Mouse (Mus musculus) MEL (cell line): Measurements from ENCODE around the gene Cldnd2. TPM values are rescaled to one million over a fixed set of nuclear protein-coding genes. Genes with fewer than 3 reads are reported as not detected.

Experiments
- DNase-seq: peaks from one replicate; pipeline ENCODE4 v3.0.0; 2011; ENCODE audit warnings: low read depth, low spot score
- H3K27ac ChIP-seq: 2 replicates; pipeline ENCODE4 v1.5.1; 2012; ENCODE audit warnings: low read depth, mild to moderate bottlenecking, control low read depth, low read length, moderate library complexity; ENCODE audit not compliant: control insufficient read depth
- H3K27me3 ChIP-seq, 2 experiments: fragments of 150-350 bp in 1 of 2; sonication (generic) in 1 of 2; 2 replicates each; pipeline ENCODE4 v1.6.1; 2012; ENCODE audit warnings: low read length in 2 of 2, mild to moderate bottlenecking in 2 of 2, improper control_type of control experiment in 1 of 2, moderate library complexity in 1 of 2; ENCODE audit not compliant: insufficient read depth in 2 of 2, control insufficient read depth in 1 of 2
- H3K36me3 ChIP-seq, 2 experiments: 2 replicates each; pipeline ENCODE4 v1.6.1; 2012 to 2014; ENCODE audit warnings: low read length in 2 of 2, improper control_type of control experiment in 1 of 2, inconsistent platforms in 1 of 2, mild to moderate bottlenecking in 1 of 2; ENCODE audit not compliant: insufficient read depth in 2 of 2, control insufficient read depth in 1 of 2
- H3K4me1 ChIP-seq, 2 experiments: fragments of 150-350 bp in 1 of 2; sonication (generic) in 1 of 2; 2 replicates each; pipeline ENCODE4 v1.6.1; 2012; ENCODE audit warnings: low read length in 2 of 2, improper control_type of control experiment in 1 of 2, mild to moderate bottlenecking in 1 of 2; ENCODE audit not compliant: insufficient read depth in 2 of 2, control insufficient read depth in 1 of 2
- H3K4me3 ChIP-seq, 2 experiments: fragments of 150-350 bp in 1 of 2; sonication (generic) in 1 of 2; 2 replicates each; pipeline ENCODE4 v1.5.1; 2012; ENCODE audit warnings: low read depth in 2 of 2, low read length in 2 of 2, mild to moderate bottlenecking in 2 of 2, moderate library complexity in 2 of 2, control low read depth in 1 of 2, improper control_type of control experiment in 1 of 2; ENCODE audit not compliant: control insufficient read depth in 1 of 2, insufficient read depth in 1 of 2
- H3K79me2 ChIP-seq: 2 replicates; pipeline ENCODE4 v1.6.1; 2012; ENCODE audit warnings: mild to moderate bottlenecking, low read length, moderate library complexity; ENCODE audit not compliant: control insufficient read depth, poor library complexity, insufficient read depth
- H3K9ac ChIP-seq: 2 replicates; pipeline ENCODE4 v1.6.1; 2012; ENCODE audit warnings: low read depth, mild to moderate bottlenecking, control low read depth, low read length, moderate library complexity; ENCODE audit not compliant: control insufficient read depth, poor library complexity, severe bottlenecking
- H3K9me3 ChIP-seq: fragments of 150-350 bp; sonication (generic); replicated peaks from 2 replicates; pipeline ENCODE4 v1.6.1; 2012; ENCODE audit warnings: mild to moderate bottlenecking, low read length, improper control_type of control experiment, moderate library complexity; ENCODE audit not compliant: insufficient read depth
- BHLHE40 ChIP-seq: IDR thresholded peaks from 2 replicates; pipeline ENCODE4 v1.6.1; 2012; ENCODE audit warnings: low read depth, mild to moderate bottlenecking, inconsistent platforms, low read length, improper control_type of control experiment, borderline replicate concordance
- CHD1 ChIP-seq: IDR thresholded peaks from 2 replicates; pipeline ENCODE4 v1.6.1; 2012; ENCODE audit warnings: low read depth, mild to moderate bottlenecking, inconsistent platforms, low read length, improper control_type of control experiment
- CHD2 ChIP-seq: IDR thresholded peaks from 2 replicates; pipeline ENCODE4 v1.6.1; 2011; ENCODE audit warnings: low read length, improper control_type of control experiment
- E2F4 ChIP-seq: IDR thresholded peaks from 2 replicates; pipeline ENCODE4 v1.6.1; 2011; ENCODE audit warnings: low read depth, low read length, improper control_type of control experiment, borderline replicate concordance
- EP300 ChIP-seq, 2 experiments: IDR thresholded peaks; 2 replicates each; pipeline ENCODE4 v1.6.1; 2011; ENCODE audit warnings: improper control_type of control experiment in 2 of 2, low read length in 2 of 2, low read depth in 1 of 2, mild to moderate bottlenecking in 1 of 2
- GABPA ChIP-seq: IDR thresholded peaks from 2 replicates; pipeline ENCODE4 v1.6.1; 2012; ENCODE audit warnings: low read depth, mild to moderate bottlenecking, inconsistent platforms, low read length, improper control_type of control experiment, moderate library complexity
- HCFC1 ChIP-seq: IDR thresholded peaks from 2 replicates; pipeline ENCODE4 v1.6.1; 2012; ENCODE audit warnings: low read depth, mild to moderate bottlenecking, inconsistent platforms, low read length, improper control_type of control experiment, moderate library complexity
- KAT2A ChIP-seq: conservative IDR thresholded peaks from 2 replicates; pipeline ENCODE4 v1.6.1; 2012; ENCODE audit warnings: low read depth, low read length, improper control_type of control experiment, inconsistent platforms
- MAFK ChIP-seq: IDR thresholded peaks from 2 replicates; pipeline ENCODE4 v1.6.1; 2011; ENCODE audit warnings: low read depth, mild to moderate bottlenecking, low read length, improper control_type of control experiment, borderline replicate concordance
- MEF2A ChIP-seq: IDR thresholded peaks from 2 replicates; pipeline ENCODE4 v1.6.1; 2014; ENCODE audit warnings: low read depth, mild to moderate bottlenecking, inconsistent platforms, low read length, improper control_type of control experiment; ENCODE audit not compliant: poor library complexity, insufficient replicate concordance, severe bottlenecking; ENCODE audit errors: extremely low read depth
- MXI1 ChIP-seq: IDR thresholded peaks from 2 replicates; pipeline ENCODE4 v1.6.1; 2011; ENCODE audit warnings: mild to moderate bottlenecking, low read depth, low read length, improper control_type of control experiment
- MYC ChIP-seq: IDR thresholded peaks from 2 replicates; pipeline ENCODE4 v1.6.1; 2011; ENCODE audit warnings: low read depth, mild to moderate bottlenecking, low read length, improper control_type of control experiment, moderate library complexity
- NRF1 ChIP-seq: IDR thresholded peaks from 2 replicates; pipeline ENCODE4 v1.6.1; 2014; ENCODE audit warnings: low read depth, mild to moderate bottlenecking, inconsistent platforms, low read length, improper control_type of control experiment, moderate library complexity; ENCODE audit not compliant: poor library complexity, insufficient read depth, severe bottlenecking
- POLR2A ChIP-seq, 2 experiments: IDR thresholded peaks; 2 replicates each; pipeline ENCODE4 v1.6.1; 2011 to 2012; ENCODE audit warnings: low read length in 2 of 2, mild to moderate bottlenecking in 2 of 2, control low read depth in 1 of 2, improper control_type of control experiment in 1 of 2, low read depth in 1 of 2, moderate library complexity in 1 of 2; ENCODE audit not compliant: control insufficient read depth in 1 of 2, insufficient read depth in 1 of 2, poor library complexity in 1 of 2
- POLR2AphosphoS5 ChIP-seq: IDR thresholded peaks from 2 replicates; pipeline ENCODE4 v1.6.1; 2012; ENCODE audit warnings: low read depth, borderline replicate concordance, mild to moderate bottlenecking, inconsistent platforms, low read length, moderate library complexity, mixed read lengths
- RCOR1 ChIP-seq: IDR thresholded peaks from 2 replicates; pipeline ENCODE4 v1.6.1; 2012; ENCODE audit warnings: low read depth, mild to moderate bottlenecking, inconsistent platforms, low read length, improper control_type of control experiment
- SIN3A ChIP-seq: IDR thresholded peaks from 2 replicates; pipeline ENCODE4 v1.6.1; 2012; ENCODE audit warnings: low read length, improper control_type of control experiment, inconsistent platforms
- SMC3 ChIP-seq: IDR thresholded peaks from 2 replicates; pipeline ENCODE4 v1.6.1; 2011; ENCODE audit warnings: low read depth, low read length, improper control_type of control experiment
- TAL1 ChIP-seq: IDR thresholded peaks from 2 replicates; pipeline ENCODE4 v1.6.1; 2012; ENCODE audit warnings: mild to moderate bottlenecking, inconsistent platforms, low read length, moderate library complexity, mixed read lengths
- TBP ChIP-seq: IDR thresholded peaks from 2 replicates; pipeline ENCODE4 v1.8.0; 2011; ENCODE audit warnings: low read depth, low read length, improper control_type of control experiment
- TCF12 ChIP-seq: IDR thresholded peaks from 2 replicates; pipeline ENCODE4 v1.6.1; 2014; ENCODE audit warnings: low read depth, mild to moderate bottlenecking, inconsistent platforms, low read length, improper control_type of control experiment, moderate library complexity
- UBTF ChIP-seq: IDR thresholded peaks from 2 replicates; pipeline ENCODE4 v1.6.1; 2012; ENCODE audit warnings: low read depth, mild to moderate bottlenecking, inconsistent platforms, low read length, improper control_type of control experiment, moderate library complexity, borderline replicate concordance; ENCODE audit not compliant: insufficient read depth
- USF1 ChIP-seq: IDR thresholded peaks from 2 replicates; pipeline ENCODE4 v1.6.1; 2014; ENCODE audit warnings: low read depth, mild to moderate bottlenecking, inconsistent platforms, low read length, improper control_type of control experiment, moderate library complexity
- USF2 ChIP-seq, 2 experiments: IDR thresholded peaks; 2 replicates each; pipeline ENCODE4 v1.6.1; 2011 to 2012; ENCODE audit warnings: improper control_type of control experiment in 2 of 2, low read length in 2 of 2, borderline replicate concordance in 1 of 2, inconsistent platforms in 1 of 2, low read depth in 1 of 2, mild to moderate bottlenecking in 1 of 2; ENCODE audit not compliant: insufficient read depth in 1 of 2
- ZC3H11A ChIP-seq: IDR thresholded peaks from 2 replicates; pipeline ENCODE4 v1.6.1; 2012; ENCODE audit warnings: low read depth, mild to moderate bottlenecking, inconsistent platforms, low read length, improper control_type of control experiment
- ZKSCAN1 ChIP-seq: IDR thresholded peaks from 2 replicates; pipeline ENCODE4 v1.6.1; 2012; ENCODE audit warnings: low read depth, mild to moderate bottlenecking, inconsistent platforms, low read length, improper control_type of control experiment, moderate library complexity
- ZMIZ1 ChIP-seq: IDR thresholded peaks from 2 replicates; pipeline ENCODE4 v1.6.1; 2012; ENCODE audit warnings: low read depth, mild to moderate bottlenecking, inconsistent platforms, low read length, improper control_type of control experiment, moderate library complexity
- polyA plus RNA-seq, 2 experiments: library from polyadenylated mRNA; stranded (reverse) in 1 of 2; unstranded in 1 of 2; fragments of >175 nt in 1 of 2; fragments of >200 nt in 1 of 2; gene quantifications; 2 replicates each; pipeline versions ENCODE4 v1.2.1 to v1.2.4; 2012; ENCODE audit warnings: low replicate concordance in 2 of 2, low read depth in 1 of 2; ENCODE audit not compliant: insufficient read length in 2 of 2, insufficient read depth in 1 of 2, missing spikeins in 1 of 2
- total RNA-seq: library from RNA; depleted of rRNA; stranded (reverse); fragments of 300-350 nt; gene quantifications from 2 replicates; pipeline ENCODE4 v1.2.3, GENCODE M21; 2012

Gene Cldnd2
- total and polyA plus RNA-seq, 3 experiments = not detected

- Histone ChIP-seq H3K4me3 (no peak overlapping the region), H3K4me1 (no peaks in the 10 kb centered on the region), H3K9me3 (no peaks in the 10 kb centered on the region), H3K27me3 (no peaks in the 10 kb centered on the region), H3K79me2 (no peaks in the 10 kb centered on the region), H3K27ac (no peak overlapping the region), H3K9ac (no peak overlapping the region), H3K36me3 (no peaks in the 10 kb centered on the region)
- TF ChIP-seq ZKSCAN1 (no peak), TCF12 (no peak), MXI1 (no peak), MYC (no peak), TBP (no peak), SIN3A (no peak), HCFC1 (no peak), POLR2A (IDR thresholded peaks at IDR 0.05; ENCODE audit: control insufficient read depth in 1 of 2, insufficient read depth in 1 of 2, low read depth in 1 of 2, low read length in 2 of 2, poor library complexity in 1 of 2) (no peak), USF2 (IDR thresholded peaks at IDR 0.05; ENCODE audit: borderline replicate concordance in 1 of 2, insufficient read depth in 1 of 2, low read depth in 1 of 2, low read length in 2 of 2) (no peak), GABPA (no peak), CHD1 (no peak), BHLHE40 (no peak), ZC3H11A (no peak), MAFK (no peak), POLR2AphosphoS5 (no peak), EP300 (IDR thresholded peaks at IDR 0.05; ENCODE audit: low read depth in 1 of 2, low read length in 2 of 2) (no peak), SMC3 (no peak), USF1 (no peak)
- DNase-seq = no peak
Observed at GRCm38 (mm10) chr7:43407573-43407972, 33.0 kb upstream of the Cldnd2 start.

- Histone ChIP-seq H3K4me3 (no peak within 1 kb of the TSS), H3K36me3 (no peaks in the 10 kb centered on the region), H3K9me3 (no peaks in the 10 kb centered on the region), H3K4me1 (no peaks in the 10 kb centered on the region), H3K27me3 (no peaks in the 10 kb centered on the region), H3K79me2 (no peaks in the 10 kb centered on the region), H3K9ac (no peak within 1 kb of the TSS), H3K27ac (no peak within 1 kb of the TSS)
- DNase-seq = no peak
- TF ChIP-seq HCFC1 (no peak), MXI1 (no peak), SIN3A (no peak), TAL1 (no peak), E2F4 (no peak), USF1 (no peak), UBTF (no peak), SMC3 (no peak), MEF2A (no peak), KAT2A (no peak), CHD2 (no peak), MYC (no peak), RCOR1 (no peak), ZMIZ1 (no peak), CHD1 (no peak), NRF1 (no peak), TCF12 (no peak)
Observed at GRCm38 (mm10) chr7:43408131-43408553, 32.4 kb upstream of the Cldnd2 start, which contains the start of gene Siglecg. Gene Siglecg (plus strand): TSS chr7:43408204.
